Mouse (Mus musculus) frontal cortex, postnatal 10 days (tissue): ENCODE measurements around the gene Ncoa7.

ENCODE experiments used
- DNase-seq, 2 experiments: peaks; one replicate each; pipeline ENCODE4 v3.0.0; 2022; ENCODE audit warnings: low spot score in 2 of 2, mixed read lengths in 1 of 2

The Ncoa7 gene

DNA sequence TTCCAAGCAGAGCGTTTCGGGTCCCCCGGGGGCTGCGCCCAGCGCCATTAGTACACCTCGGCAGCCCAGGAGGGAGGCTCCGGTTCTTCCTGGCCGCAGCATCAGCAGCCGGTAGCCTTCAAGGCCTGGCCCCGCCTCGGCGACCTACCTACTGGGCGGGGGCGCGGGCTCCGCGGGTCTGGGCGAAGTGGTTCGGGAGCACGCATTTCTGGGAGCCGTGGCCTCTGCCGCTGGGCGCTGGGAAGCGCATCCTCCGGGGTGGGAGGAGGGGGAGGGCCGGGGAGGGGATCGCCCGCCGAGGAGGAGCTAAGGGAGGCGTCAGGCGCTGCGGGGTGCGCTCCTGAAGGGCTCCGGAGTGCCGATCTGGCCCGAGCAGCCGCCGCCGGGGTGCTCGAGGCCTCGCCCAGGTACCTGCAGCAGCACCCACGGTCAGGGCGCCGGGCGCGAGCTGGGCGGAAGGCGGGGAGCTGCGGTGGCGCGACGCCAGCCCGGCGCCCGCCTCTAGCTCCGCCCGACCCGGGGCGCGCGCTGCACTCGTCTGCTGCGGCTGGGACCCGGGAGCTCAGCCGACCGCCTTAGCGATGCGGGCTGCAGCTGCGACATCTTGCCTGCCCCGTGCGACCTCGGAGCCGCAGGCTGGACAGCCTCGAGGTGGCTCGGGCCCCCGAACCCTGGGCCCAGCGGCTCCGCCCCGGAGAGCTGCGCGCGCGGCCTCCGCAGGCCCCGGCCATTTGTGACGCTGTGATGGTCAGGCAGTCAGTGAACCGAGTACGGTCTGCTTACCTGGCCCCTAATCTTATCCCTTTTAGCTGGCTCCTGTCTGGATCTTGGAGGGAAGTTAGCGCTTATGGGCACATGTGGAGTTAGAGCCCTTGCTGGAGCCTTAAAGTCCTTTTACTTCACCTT, at the start of gene Ncoa7:
Gene Ncoa7, minus strand, starts transcription at position 646 of the 906 bp plus-strand sequence.
- DNase-seq, result peak; percentile 63 to 77

DNA sequence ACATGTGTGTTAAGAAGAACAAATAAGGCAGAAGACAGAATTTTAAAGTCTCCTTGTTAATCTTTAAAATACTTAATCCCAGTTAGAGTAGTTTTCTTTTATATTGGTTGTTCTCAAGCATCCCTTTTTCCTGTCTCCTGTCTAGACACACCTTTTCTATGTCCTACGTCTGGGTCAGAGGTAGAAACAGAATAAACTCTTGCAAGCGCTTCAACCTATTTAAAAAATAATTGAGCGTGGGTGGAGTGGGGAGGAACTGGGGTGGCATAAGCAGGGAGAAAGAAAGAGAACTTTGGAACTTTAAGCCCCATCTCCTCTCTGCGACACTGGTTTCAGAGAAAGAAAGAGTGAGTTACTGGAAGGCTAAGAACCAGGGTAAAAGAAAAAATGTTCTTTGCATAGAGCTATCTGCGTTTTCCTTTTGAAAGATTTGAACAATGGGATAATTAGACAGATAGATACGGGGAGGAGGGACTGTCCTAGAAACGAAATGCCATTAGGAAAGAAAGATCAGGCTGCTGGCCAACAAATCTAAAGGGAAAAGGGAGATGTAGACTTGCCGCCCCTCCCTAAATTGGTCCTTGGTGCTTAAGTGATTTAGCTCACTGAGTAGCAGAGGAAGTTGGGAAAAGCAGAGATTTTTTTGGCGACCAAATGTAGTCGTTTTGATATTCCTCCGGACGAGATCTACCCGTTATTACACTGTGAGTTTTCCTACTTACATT, 42.1 kb upstream of the Ncoa7 start:
- DNase-seq, result no peak

DNA sequence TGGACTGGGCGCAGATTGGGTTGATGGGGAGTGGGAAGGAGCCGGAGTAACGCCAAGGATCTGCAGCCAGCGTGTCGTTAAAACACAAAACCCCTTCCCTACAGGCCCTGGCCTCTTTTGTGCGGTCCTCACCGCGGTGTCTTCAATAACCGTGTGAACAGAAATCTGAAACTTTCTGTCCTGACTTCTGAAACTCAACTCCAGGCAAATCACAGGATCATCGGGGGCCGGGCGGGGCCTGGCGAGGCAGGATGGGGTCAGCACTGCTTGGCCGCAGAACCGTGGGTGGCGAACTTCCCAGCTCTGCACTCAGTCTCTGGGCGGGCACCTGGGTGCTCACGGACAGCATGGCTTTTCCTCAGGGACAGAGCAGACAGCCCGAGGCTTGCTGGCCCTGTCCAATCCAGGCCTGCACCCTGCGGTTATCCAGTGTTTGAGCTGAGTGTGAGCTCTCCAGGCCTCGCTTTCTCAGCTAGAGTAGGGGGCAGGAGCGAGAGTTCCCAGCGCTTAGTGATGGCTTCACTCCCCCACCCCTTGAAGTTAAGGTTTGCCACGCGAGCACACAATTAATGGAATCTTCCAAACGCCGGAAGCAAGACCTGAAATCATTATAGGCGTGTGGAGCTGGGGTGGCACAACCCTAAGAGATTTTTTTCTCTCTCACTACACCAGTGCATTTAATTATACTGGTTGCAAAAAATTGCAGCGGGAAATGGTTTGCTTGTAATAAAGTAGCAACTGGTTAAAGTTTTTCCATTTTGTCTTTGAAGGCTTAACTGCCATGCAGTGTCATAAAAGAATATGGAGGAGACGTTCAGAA, 41.3 kb upstream of the Ncoa7 start:
- DNase-seq, result peak; percentile 8 to 11

DNA sequence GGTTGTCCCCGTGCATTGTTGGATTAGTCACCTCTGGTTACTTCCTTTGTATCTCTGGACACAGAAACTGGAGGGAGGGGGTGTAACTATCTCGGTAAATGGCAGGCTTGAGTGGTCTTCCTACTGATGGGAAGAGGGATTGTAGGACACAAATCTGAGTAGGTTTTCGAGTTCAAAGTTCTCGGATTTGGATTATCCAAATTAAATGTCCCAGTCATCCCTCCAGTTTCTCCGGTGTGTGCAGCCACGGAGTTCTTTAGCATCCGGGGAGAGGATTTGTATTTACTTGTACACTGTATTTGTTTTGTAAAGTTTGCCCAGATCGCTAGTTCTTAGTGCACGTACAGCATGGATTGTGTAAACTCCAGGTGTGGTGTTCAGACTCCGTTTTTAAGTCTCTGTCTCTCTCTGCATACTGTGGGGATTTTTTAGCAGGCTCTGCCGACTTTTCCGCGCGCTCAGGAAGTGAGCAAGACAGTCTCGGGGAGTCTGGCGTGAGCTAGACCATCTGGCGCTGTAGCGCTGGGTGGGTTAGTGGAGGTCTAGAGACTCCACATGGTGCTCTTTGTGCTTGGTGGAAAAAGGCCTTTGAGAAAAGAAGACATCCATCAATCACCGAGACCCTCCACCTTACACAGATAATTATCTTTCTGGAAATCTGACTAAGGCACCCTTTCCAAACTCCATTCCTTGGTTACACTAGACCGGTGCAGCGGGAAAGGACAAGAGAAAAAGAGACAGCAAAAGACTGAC, 40.5 kb upstream of the Ncoa7 start:
- DNase-seq, result peak in 1 of 2 experiments; percentile 18

DNA sequence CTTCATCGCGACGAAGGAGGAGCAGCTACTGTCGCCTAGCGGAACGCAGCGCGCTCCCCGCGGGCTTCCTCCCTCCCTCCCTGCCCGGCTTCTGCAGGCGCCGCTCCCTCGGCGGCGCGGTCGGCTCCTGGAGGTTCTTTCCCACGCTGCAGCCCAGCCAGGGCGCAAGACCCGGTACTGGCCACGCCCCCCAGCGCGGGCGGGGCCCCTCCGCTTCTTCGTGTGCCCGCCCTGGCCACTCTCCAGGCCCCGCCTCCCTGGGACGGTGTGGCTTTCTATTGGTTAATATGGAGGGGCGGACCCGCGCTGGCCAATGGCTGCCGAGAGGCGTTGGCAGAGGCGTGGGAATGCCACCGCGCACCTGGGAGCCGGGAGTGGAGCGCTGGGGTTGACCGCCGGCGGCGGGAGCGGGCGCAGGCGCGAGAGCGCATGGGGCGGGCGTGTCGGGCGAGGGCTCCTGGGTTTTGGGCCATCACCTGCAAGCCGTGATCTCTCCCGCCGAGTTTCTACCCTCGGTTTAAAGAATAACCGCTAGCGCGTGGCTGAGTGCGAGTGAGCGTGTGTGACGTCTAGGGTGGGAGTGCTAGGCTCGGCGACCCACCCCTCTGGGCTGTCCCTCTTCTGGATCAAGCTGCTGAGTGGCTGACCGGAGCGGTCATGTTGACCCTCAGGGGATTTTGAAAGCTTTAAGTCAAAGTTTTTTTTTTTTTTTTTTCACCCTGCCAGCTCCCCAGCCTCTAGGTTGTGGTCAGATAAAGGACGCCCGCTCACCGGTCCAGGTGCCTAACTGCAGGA, 39.7 kb upstream of the Ncoa7 start, which contains the start of gene Hey2:
Gene Hey2, minus strand, starts transcription at position 159 of the 795 bp plus-strand sequence.
- peak; percentile 95 to 97 for DNase-seq

DNA sequence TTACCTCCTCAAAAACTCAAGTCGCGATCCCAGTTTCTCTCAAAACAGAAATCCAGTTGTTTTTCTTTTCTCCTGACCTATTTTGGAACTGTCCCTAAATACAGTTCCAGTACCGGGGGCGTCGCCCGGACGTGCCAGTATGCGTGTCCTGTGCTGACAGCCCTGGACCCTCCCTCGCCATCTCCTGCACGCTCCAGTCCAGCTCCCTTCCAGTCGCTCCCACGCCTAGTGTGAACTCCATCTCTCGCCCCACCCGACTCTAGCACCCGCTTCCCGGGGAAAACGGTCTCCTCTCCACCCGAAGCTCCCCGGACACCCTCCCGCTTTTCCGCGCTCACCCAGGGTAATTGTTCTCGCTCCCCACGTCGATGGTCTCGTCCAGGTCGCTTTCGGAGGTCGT, 39.1 kb upstream of the Ncoa7 start:
- DNase-seq, result no peak

DNA sequence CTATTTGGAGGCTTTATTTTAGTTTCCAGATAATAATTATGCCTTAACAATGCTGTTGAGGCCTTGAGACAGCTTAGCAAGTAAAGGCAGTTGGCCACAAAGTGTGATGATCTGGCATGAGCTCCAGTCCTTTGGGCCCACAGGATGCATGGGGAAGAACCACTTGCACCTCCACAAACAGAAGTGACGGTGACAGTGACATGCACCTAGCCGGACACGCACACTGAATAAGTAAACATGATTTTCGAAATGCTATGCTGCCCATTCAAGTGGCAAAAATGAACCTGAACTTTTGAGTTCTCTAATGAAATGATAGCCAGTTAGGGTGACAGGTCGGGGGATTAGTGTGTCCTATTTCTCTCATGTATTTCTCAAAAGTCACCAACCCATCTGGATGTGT, 37.7 kb upstream of the Ncoa7 start:
- no peak for DNase-seq

DNA sequence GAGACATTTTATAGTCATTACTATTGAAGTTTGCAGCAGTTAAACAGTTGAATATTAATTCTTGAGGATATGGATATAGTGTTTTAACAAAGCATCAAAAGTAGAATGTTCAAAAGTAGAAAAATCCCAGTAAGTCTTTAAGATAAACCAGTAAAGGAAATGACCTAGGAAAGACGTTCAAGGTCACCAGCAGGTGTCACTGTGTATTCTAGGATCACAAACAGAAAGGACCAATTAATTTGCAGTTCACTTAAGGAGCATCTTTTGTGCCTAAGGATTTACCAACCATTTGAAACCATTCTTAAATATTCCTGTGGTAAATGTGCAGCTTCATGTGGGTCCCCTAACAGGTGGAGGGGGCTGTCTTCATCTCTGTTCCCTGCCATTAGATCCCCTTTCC, 35.1 kb upstream of the Ncoa7 start:
- DNase-seq, result no peak

DNA sequence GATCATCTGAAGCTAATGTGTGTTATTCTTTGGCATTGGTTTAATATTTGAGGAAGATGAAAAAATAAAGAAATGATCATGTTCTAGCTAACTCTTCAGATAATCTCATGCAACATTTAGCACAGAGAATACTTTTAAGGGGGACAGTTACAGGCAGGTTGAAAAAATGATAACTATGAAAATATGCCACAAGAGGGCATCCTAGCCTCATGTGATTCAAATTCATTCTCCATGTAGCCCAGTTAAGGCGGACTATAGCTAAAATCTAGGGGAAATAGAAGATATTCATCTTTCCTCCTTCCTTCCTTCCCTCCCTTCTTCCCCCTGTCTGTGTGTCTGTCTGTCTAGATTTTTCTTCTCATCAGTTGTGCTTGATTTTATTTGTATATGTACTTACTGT, 21.9 kb upstream of the Ncoa7 start:
- DNase-seq, result no peak

DNA sequence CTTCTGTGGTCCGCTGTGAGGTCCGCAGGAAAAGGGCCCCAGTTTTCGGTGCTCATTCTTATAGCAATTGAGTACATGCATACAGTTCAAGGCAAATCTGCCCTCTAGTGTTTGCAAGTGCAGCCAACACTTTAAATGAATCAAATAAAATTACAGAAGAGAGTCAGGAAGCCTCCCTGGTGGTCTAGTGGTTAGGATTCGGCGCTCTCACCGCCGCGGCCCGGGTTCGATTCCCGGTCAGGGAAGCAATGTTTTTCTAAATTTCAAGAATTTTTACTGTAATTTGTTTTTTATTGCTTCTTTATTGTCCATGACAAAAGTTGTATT, 7.8 kb upstream of the Ncoa7 start:
- DNase-seq, result peak; percentile 65 to 75

DNA sequence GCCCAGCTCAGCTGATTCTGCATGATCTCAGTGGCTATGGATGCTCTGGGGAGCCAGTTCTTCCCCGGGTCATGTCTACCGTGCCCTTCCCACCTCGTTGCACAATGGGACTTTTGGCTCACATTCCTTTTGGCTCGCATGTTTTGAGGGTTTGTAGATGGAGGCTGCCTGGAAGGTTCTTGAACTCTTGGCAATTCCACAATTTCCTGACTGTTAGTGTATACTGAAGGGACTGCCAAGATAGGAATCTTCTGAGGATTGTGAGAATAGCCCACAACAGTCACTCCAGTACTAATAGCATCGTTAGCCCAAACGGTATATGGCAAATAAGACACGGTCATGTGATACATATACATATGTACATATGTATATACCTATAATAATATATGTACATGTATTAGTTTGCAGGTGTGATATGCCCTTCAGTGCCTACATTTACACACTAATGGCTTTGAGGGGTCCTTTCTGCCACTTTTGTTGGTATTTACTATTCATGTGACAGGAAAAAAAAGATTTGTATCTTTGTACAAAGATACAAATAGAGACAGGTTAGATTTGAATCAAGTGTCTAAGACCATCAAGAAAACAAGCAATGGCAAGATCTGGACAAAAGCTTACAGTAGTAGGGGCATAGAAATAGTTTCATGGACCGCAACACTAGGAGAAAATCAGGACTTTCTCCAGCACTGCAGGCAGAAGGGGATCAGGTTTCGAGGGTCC, 7.3 kb upstream of the Ncoa7 start:
- no peak for DNase-seq

DNA sequence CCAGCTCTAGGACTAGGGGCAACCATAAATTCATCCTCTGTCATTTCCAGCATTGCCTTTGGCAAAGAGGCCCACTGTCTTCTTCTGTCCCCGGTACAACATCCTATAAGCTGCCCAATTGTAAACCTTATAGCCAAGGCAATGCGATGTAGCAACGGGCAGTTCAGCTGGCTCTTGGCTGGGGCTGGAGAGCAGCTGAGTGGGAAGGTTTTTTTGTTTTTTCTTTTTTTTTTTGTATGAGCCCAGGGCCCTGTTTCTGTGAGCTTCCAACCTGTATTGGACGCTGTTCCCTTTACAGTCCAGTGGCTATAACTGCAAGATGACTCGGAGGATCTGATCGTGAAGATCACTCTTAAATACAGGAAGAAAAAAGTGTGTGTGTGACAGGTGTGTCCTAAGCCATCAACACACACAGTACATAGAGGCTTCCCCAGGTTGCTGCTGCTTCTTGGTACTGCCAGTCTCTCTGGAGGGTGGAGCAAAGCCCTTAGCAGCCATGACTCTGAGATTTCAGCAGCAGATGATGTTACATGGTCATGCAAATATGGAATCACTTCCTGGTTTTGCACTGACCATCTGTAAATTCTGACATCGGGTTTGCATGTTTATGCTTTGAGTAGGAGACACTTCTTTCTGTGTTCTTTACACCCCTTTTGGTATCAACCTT, 594 bp upstream of the Ncoa7 start:
- peak in 1 of 2 experiments; percentile 18 for DNase-seq

DNA sequence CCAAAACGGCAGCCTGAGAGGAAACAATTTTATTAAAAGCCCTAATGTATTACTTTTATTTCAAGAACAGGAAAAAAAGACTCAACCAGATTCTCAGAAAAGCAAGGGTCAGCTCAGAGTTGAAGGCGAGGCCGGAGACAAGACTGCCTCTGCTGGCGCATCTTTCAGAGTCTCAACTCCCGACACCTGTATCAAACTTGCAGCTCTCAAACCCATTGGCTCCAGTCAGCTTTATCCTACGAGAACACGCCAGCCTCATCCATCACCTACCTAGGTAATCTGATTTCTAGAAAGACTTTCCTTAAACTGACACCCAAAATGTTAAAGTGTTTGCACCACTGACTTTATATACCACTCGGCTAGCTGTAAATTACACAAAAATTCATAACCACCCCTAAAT, 1.1 kb downstream of the Ncoa7 start:
- DNase-seq, result peak in 1 of 2 experiments; percentile 29

DNA sequence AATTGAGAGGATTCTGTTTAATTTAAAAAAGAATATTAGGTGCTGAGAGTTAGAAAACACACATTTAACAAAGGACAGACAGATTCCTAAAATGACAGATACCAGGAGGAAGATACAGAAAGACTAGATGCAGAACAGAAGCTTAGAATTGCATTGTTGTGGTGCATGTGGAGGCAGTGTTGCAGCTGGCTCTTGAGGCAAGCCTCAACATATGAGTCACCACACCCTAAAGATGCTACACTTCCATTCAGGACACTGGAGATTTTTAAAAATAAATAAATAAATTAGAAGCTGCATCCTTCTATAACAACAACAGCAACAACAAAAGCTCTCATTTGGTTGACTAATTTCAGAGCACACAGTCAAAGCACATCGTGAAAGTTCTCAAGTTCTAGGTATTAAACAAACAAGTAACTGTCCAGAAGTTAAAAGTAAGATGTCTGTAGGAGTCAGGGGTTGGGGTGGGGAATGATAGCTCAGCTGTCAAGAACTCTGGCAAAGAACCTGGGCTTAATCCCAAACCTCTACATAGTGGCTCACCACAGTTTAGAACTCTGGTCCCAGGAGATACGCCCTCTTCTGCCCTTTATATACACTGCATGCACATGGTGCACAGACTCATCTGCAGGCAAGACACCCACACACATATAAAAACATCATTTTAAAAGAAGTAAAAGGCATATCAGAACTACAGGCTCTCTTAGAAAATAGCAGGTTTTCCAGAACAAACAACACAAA, 3.2 kb downstream of the Ncoa7 start:
- no peak for DNase-seq

DNA sequence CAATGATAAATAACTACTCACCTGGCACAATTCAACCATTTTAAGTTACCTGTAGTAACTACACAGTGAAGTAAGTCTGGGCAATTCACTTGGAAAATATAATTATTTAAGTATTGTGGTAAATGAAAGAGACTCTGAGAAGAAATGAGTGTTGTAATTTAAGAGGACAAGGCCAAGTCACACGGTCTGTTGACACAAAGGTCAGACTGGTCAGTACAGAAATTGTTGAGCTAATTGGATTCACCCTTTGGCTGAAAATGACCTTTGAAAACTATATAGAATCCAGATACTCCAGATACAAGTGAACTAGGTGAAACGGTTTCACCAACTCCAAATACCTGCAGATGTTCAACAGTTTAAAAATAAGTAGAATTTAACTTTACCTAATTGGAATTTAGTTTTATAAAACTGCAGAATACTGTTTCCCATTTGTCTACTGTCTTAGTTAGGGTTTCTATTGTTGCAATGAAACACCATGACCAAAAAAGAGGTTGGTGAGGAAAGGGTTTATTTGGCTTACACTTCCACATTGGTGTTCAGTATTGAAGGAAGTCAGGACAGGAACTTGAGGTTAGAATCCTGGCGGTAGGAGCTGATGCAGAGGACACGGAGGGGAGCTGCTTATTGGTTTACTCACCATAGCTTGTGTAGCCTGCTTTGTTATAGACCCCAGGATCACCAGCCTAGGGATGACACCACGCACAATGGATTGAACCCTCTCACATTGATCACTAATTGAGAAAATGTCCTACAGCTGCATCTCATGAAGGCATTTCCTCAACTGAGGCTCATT, 6.5 kb downstream of the Ncoa7 start:
- no peak for DNase-seq

DNA sequence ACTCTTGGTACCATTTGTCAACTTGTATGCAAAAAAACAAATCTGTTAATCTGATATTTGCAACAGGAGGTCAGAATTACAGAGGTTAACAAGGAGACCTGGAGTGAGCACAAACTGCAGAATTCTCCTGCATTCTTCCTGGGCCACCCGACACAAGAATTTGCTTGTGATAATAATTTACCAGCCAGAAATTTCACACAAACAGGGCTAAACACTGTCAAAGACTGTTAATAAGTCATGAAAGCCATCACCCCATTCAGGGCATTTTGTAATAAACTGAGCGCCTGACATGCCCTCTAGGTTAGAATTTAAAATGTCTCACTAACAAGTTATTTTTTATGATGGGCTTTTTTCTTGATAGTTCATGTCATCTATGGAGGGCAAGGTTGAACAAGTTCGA, 12.1 kb downstream of the Ncoa7 start:
- DNase-seq, result no peak

DNA sequence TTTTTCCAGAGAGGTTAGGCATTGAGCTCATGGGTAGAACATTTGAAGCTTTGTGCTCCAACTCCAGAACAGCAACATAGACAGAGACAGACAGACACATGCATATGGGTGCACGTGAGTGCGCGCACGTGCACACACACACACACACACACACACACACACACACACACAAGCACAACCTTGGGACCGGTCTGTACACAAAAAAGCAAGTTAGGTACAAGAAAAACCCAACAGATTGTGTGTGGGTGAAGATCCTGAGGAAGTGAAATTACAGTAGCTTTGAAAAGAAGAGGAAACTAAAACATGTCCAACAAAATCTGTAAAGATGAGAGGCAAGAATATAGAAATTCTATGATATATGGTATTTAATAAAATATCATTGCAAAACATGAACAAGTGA, 13.6 kb downstream of the Ncoa7 start:
- no peak for DNase-seq

DNA sequence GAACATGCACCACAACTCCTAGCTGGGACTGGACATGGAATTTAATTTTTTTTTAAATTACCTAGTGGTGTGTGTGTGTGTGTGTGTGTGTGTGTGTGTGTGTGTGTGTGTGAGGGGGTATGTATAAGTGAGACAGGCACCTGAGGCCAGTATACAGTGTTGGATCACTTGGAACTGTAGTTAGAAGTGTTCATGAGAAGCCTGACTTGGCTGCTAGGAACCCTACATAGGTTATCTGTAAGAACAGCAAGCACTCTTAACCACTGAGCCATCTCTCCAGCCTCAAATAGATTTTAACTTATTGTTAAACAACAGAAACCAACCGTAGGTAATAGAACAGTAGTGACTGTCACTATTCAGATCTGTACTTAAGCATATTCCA, 14.8 kb downstream of the Ncoa7 start:
- DNase-seq, result no peak
